Mouse (Mus musculus) ES-Bruce4 (cell line): ENCODE data around the gene Kpnb1. TPM values are rescaled to one million over a fixed set of nuclear protein-coding genes. Genes with fewer than 3 reads are reported as not detected.
A peak's percentile ranks its signal among the peaks of the same experiment; 100 is the strongest.

ENCODE experiments used
- H3K27ac ChIP-seq: 2 replicates; pipeline ENCODE4 v1.5.1; 2012; ENCODE audit warnings: low read length, inconsistent platforms; ENCODE audit not compliant: insufficient read depth
- H3K27me3 ChIP-seq: 2 replicates; pipeline ENCODE4 v1.6.1; 2012; ENCODE audit warnings: mild to moderate bottlenecking, low read length, inconsistent platforms; ENCODE audit not compliant: control insufficient read depth, poor library complexity, insufficient read depth, severe bottlenecking
- H3K36me3 ChIP-seq: 2 replicates; pipeline ENCODE4 v1.6.1; 2012; ENCODE audit warnings: inconsistent platforms, mild to moderate bottlenecking, low read length, moderate library complexity; ENCODE audit not compliant: control insufficient read depth, poor library complexity, insufficient read depth, severe bottlenecking
- H3K4me1 ChIP-seq: one replicate; pipeline ENCODE4 v1.8.1; 2011; ENCODE audit warnings: low read length; ENCODE audit not compliant: control insufficient read depth, insufficient read depth
- H3K4me3 ChIP-seq: 2 replicates; pipeline ENCODE4 v1.5.1; 2011; ENCODE audit warnings: low read depth, mild to moderate bottlenecking, low read length
- H3K9ac ChIP-seq: 2 replicates; pipeline ENCODE4 v1.6.1; 2012; ENCODE audit warnings: low read depth, mild to moderate bottlenecking, inconsistent platforms; ENCODE audit not compliant: poor library complexity, severe bottlenecking
- H3K9me3 ChIP-seq: replicated peaks from 2 replicates; pipeline ENCODE4 v1.6.1; 2012; ENCODE audit warnings: mild to moderate bottlenecking, low read length, inconsistent platforms; ENCODE audit not compliant: control insufficient read depth, poor library complexity, insufficient read depth, severe bottlenecking
- CTCF ChIP-seq: IDR thresholded peaks from one replicate; pipeline ENCODE4 v1.8.1; 2011; ENCODE audit warnings: low read depth, low read length
- EP300 ChIP-seq: IDR thresholded peaks from 2 replicates; pipeline ENCODE4 v1.6.1; 2011; ENCODE audit warnings: low read depth, low read length; ENCODE audit not compliant: insufficient read depth
- POLR2A ChIP-seq: IDR thresholded peaks from one replicate; pipeline ENCODE4 v1.8.1; 2011; ENCODE audit warnings: low read length; ENCODE audit not compliant: insufficient read depth
- polyA plus RNA-seq: library from polyadenylated mRNA; stranded (reverse); fragments of >200 nt; gene quantifications from 2 replicates; pipeline ENCODE4 v1.2.4, GENCODE M21; 2011; ENCODE audit warnings: low read depth; ENCODE audit not compliant: missing spikeins, insufficient read depth, insufficient read length

Gene Kpnb1
- polyA plus RNA-seq, 1 experiment, result 345 TPM

DNA sequence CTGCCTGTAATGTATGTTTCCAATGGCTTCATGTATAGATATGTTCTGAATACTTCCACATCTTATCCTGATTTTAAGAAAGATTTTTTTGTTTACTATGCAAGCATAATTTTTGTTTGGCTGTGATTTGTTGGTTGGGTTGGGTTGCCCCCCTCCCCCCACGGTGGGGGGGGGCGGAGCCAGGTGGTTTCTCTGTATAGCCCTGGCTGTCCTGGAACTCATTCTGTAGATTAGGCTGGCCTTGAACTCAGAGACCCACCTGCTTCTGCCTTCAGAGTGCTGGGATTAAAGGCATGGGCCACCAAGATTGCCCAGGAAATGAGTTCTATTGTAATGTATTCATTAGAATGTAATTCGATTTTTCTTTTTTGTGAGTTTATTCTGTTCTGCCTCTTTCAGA is 1.6 kb upstream of the Kpnb1 start:
- Histone ChIP-seq H3K9ac (peak overlapping the region; percentile 80), H3K9me3 (no peaks in the 10 kb centered on the region), H3K27ac (peak overlapping the region; percentile 91), H3K27me3 (no peaks in the 10 kb centered on the region), H3K4me3 (peak overlapping the region; percentile 26; the same call in 1 of the 2 replicates), H3K4me1 (no peaks in the 10 kb centered on the region), H3K36me3 (peaks cover 25% of the 10 kb centered on the region)
- no peak for TF ChIP-seq CTCF
- no peak for TF ChIP-seq EP300
- TF ChIP-seq POLR2A, result no peak

GRCm38 (mm10) chr11:97188643-97188955 is 918 bp upstream of the Kpnb1 start:
- peak overlapping the region; percentile 80 for H3K9ac ChIP-seq
- H3K9me3 ChIP-seq, result no peaks in the 10 kb centered on the region
- H3K27ac ChIP-seq, result peak overlapping the region; percentile 85
- H3K4me3 ChIP-seq, result peak overlapping the region; percentile 64
- TF ChIP-seq CTCF, result no peak
- TF ChIP-seq POLR2A, result peak; percentile 9
- no peak; the same call in 1 of the 2 replicates for TF ChIP-seq EP300
- H3K4me1 ChIP-seq, result no peaks in the 10 kb centered on the region
- H3K27me3 ChIP-seq, result no peaks in the 10 kb centered on the region
- peaks cover 31% of the 10 kb centered on the region for H3K36me3 ChIP-seq

DNA sequence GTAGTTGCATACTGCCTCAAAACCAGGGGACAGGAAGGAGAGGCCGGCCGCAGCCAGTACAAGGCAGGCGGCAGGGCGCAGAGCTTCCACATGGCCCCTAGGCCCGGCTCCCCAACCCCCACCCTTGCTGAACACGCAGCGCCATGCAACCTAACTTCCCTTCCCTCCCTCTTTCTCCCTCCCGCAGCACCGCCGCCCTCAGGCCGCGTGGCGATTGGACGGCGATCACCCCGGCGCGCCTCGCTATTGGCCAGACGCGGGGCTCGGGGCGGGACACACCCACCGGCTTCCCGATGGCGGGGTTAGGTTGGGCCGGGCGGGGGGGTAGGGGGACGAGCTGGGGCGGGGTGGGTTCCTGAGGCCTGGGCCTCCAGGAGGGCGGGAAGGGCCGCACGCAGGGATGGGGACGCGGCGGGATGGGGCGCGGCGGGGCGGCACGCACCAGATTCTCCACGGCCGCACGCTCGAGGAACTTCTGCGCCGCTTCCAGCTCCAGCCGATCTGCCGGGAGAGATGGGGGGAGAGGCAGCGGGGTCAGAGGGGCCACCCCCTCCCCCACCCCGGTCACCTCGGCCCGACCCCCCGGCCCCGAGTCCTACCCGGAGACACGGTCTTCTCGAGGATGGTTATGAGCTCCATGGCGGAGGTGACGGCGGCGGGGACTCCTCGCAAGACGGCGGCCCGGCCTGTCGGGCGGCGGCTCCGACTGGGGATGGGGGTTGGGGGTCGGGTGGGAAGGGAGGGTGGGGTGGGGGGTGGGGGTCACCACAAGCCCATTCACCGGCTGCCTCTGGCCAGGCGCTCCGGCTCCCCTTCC is 526 bp downstream of the Kpnb1 start:
- Histone ChIP-seq H3K4me1 (no peaks in the 10 kb centered on the region), H3K36me3 (peaks cover 46% of the 10 kb centered on the region)
- no peak for TF ChIP-seq POLR2A
- 0 out of 2 replicates have a peak, but pooled peaks have one; percentile 36 for TF ChIP-seq EP300
- TF ChIP-seq CTCF, result no peak

DNA sequence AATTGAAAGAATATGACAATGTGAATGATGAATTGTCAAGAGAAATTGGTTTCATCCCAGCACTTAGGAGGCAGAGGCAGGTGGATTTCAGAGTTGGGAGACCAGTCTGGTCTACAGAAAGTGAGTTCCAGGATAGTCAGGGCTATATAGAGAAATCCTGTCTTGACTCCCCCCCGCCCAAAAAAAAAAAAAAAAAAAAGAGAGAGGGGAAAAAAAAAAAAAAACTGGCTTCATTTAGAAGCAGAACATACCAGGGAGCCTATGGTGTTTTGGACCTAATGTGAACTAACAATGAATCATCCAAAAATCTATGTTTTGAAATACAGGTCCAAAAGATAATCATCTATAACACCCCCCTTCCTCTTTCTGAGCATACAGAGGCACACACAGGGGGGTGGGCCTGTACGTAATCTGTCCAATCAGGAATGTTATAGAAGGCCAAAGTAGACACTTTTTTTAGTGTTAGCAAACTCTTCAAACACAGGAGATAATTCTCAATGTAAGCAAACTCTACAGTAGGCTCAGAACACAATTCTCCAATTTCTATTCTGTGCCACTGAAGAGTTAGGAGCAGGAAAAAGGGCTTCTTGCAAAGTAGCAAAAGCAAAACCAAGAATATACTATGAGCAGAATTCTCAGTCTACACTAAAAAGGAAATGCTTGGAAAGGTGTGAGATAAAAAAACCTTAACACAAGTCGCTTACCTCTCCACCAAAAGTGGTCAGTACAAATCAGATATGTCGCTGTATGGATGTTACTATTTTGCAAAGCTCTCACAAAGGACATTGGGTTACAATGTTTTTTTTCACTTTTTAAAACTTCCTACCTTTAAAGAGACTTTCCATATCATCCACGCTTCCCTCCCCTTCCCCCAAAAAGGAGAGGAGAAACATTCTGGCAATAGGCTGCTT is 1.7 kb downstream of the Kpnb1 start:
- Histone ChIP-seq H3K27me3 (no peaks in the 10 kb centered on the region), H3K4me3 (peak overlapping the region; percentile 31; the same call in 1 of the 2 replicates), H3K4me1 (no peaks in the 10 kb centered on the region), H3K36me3 (peaks cover 58% of the 10 kb centered on the region), H3K9me3 (no peaks in the 10 kb centered on the region), H3K27ac (no peak overlapping the region), H3K9ac (peak overlapping the region; percentile 97)
- no peak for TF ChIP-seq CTCF
- no peak for TF ChIP-seq EP300
- TF ChIP-seq POLR2A, result no peak

More for the DNA sequence above, 526 bp downstream of the Kpnb1 start:
- Histone ChIP-seq H3K9ac (peak overlapping the region; percentile 97), H3K4me3 (peak overlapping the region; percentile 99), H3K9me3 (no peaks in the 10 kb centered on the region), H3K27ac (peak overlapping the region; percentile 86), H3K27me3 (no peaks in the 10 kb centered on the region)

- Histone ChIP-seq H3K4me3 (no peak overlapping the region), H3K27ac (no peak overlapping the region), H3K27me3 (no peaks in the 10 kb centered on the region), H3K36me3 (peaks cover 69% of the 10 kb centered on the region), H3K9me3 (no peaks in the 10 kb centered on the region), H3K4me1 (no peaks in the 10 kb centered on the region), H3K9ac (no peak overlapping the region)
- TF ChIP-seq POLR2A (no peak), EP300 (no peak), CTCF (no peak)
Observed at GRCm38 (mm10) chr11:97184875-97185274, 2.8 kb downstream of the Kpnb1 start.

DNA sequence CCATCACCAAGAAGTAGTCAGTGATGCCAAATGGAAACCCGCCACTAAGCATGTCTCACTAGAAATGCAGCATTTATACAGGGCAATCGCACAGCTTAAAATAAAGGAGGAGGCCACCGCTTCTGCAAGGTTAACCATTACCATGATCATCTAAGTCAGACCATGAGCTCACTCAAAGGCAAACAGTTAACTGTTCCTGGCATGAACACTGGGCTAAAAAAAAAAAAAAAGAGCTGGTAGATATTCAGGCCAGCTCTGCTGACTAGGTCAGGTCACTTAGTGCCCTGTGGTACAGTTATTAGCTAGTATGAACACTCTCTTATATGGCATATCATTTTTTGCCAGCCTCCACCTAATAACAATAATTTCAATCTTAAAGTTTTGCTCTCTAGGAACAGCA is 5.2 kb downstream of the Kpnb1 start:
- Histone ChIP-seq H3K27ac (no peak overlapping the region), H3K9me3 (no peaks in the 10 kb centered on the region), H3K36me3 (peaks cover 92% of the 10 kb centered on the region), H3K4me3 (no peak overlapping the region), H3K4me1 (no peaks in the 10 kb centered on the region), H3K9ac (no peak overlapping the region), H3K27me3 (no peaks in the 10 kb centered on the region)
- TF ChIP-seq POLR2A, result no peak
- no peak for TF ChIP-seq EP300
- TF ChIP-seq CTCF, result no peak
